Mouse (Mus musculus) liver, embryonic 12.5 days (tissue): ENCODE results near the gene Rhox2g. TPM values are rescaled to one million over a fixed set of nuclear protein-coding genes. Genes with fewer than 3 reads are reported as not detected.
"Not testable (repeated sequence)": the region's sequence is repeated elsewhere in the genome, so short reads cannot be mapped to it uniquely, and the experiment has no call there.

Experiments
- ATAC-seq: fragments of 200-750 bp; cut with Nextera tagmentation; 2 replicates; pipeline ENCODE4 v1.8.0; 2017; ENCODE audit warnings: moderate number of reproducible peaks, mild to moderate bottlenecking, moderate library complexity
- H3K27ac ChIP-seq: fragments of 300-500 bp; sonication (generic); 2 replicates; pipeline ENCODE4 v1.5.1; 2016; ENCODE audit warnings: mild to moderate bottlenecking
- H3K27me3 ChIP-seq: fragments of 300-500 bp; sonication (generic); replicated peaks from 2 replicates; pipeline ENCODE4 v1.6.1; 2016; ENCODE audit warnings: mild to moderate bottlenecking, moderate library complexity
- H3K36me3 ChIP-seq: fragments of 300-500 bp; sonication (generic); 2 replicates; pipeline ENCODE4 v1.6.1; 2016; ENCODE audit warnings: mild to moderate bottlenecking, moderate library complexity
- H3K4me1 ChIP-seq: fragments of 300-500 bp; sonication (generic); 2 replicates; pipeline ENCODE4 v1.6.1; 2016
- H3K4me2 ChIP-seq: fragments of 300-500 bp; sonication (generic); 2 replicates; pipeline ENCODE4 v1.6.1; 2016; ENCODE audit warnings: mild to moderate bottlenecking, moderate library complexity
- H3K4me3 ChIP-seq: fragments of 300-500 bp; sonication (generic); 2 replicates; pipeline ENCODE4 v1.5.1; 2016; ENCODE audit warnings: mild to moderate bottlenecking, moderate library complexity
- H3K9ac ChIP-seq: fragments of 300-500 bp; sonication (generic); 2 replicates; pipeline ENCODE4 v1.6.1; 2016; ENCODE audit warnings: mild to moderate bottlenecking, moderate library complexity
- H3K9me3 ChIP-seq: fragments of 300-500 bp; sonication (generic); replicated peaks from 2 replicates; pipeline ENCODE4 v1.6.1; 2016; ENCODE audit warnings: mild to moderate bottlenecking, moderate library complexity
- WGBS: fragments of 180-500 bp; shearing (Covaris S2); methylation state at CpG from one replicate; pipeline ENCODE4 v1.1.7; 2016; ENCODE audit not compliant: insufficient replicate concordance; 5-methylcytosine and 5-hydroxymethylcytosine counted together
- polyA plus RNA-seq: library from polyadenylated mRNA; unstranded; fragments of >200 nt; fragmentation: Nextera tagmentation; extraction: Ambion mirVana; gene quantifications from 2 replicates; pipeline ENCODE4 v1.2.1, GENCODE M21; 2016

Gene Rhox2g
- not detected in 2 replicates for polyA plus RNA-seq

- ATAC-seq, H3K4me3 ChIP-seq, H3K27me3 ChIP-seq, H3K9me3 ChIP-seq, H3K27ac ChIP-seq, H3K36me3 ChIP-seq, H3K4me1 ChIP-seq, H3K4me2 ChIP-seq, H3K9ac ChIP-seq: not testable (repeated sequence)
- WGBS, result 80% methylated on average over 6 of the region's 6 CpGs
Observed at GRCm38 (mm10) chrX:37643370-37643769, at the start of gene Rhox2g. Gene Rhox2g (minus strand): TSS chrX:37643470.

- ATAC-seq, result no peak
- H3K27me3 ChIP-seq, result no peaks in the 10 kb centered on the region
- H3K4me2 ChIP-seq, result no peak overlapping the region
- no peak overlapping the region for H3K4me3 ChIP-seq
- 57% methylated on average over 2 of the region's 2 CpGs for WGBS
- no peaks in the 10 kb centered on the region for H3K36me3 ChIP-seq
- H3K4me1 ChIP-seq, result no peaks in the 10 kb centered on the region
- no peak overlapping the region for H3K9ac ChIP-seq
- H3K27ac ChIP-seq, result no peak overlapping the region
- H3K9me3 ChIP-seq, result no peaks in the 10 kb centered on the region
Observed at GRCm38 (mm10) chrX:37692261-37692660, 49.0 kb upstream of the Rhox2g start.

- no peak for ATAC-seq
- Histone ChIP-seq H3K4me1 (no peaks in the 10 kb centered on the region), H3K27me3 (no peaks in the 10 kb centered on the region), H3K4me3 (no peak overlapping the region), H3K9me3 (0 out of 2 replicates have a peak, but pooled peaks cover 15% of the 10 kb centered on the region), H3K9ac (no peak overlapping the region), H3K4me2 (no peak overlapping the region), H3K36me3 (no peaks in the 10 kb centered on the region), H3K27ac (no peak overlapping the region)
- WGBS, result 75% methylated on average over 24 of the region's 24 CpGs
Observed at GRCm38 (mm10) chrX:37683031-37683715, 39.9 kb upstream of the Rhox2g start.

- not testable (repeated sequence) for H3K27me3 ChIP-seq, H3K36me3 ChIP-seq, H3K4me1 ChIP-seq, H3K9me3 ChIP-seq, ATAC-seq, H3K9ac ChIP-seq, H3K4me2 ChIP-seq, H3K4me3 ChIP-seq, H3K27ac ChIP-seq
- WGBS, result 74% methylated on average over 8 of the region's 8 CpGs
Observed at GRCm38 (mm10) chrX:37673177-37673576, 29.9 kb upstream of the Rhox2g start, which contains the start of gene Rhox2h. Gene Rhox2h (minus strand): TSS chrX:37673277.

GRCm38 (mm10) chrX:37668664-37669063 is 25.4 kb upstream of the Rhox2g start, which contains the start of gene Rhox3h:
Gene Rhox3h (minus strand): TSS chrX:37668764.
- not testable (repeated sequence) for H3K9ac ChIP-seq, H3K9me3 ChIP-seq, H3K4me1 ChIP-seq, H3K27ac ChIP-seq, H3K4me2 ChIP-seq, H3K4me3 ChIP-seq, H3K27me3 ChIP-seq, H3K36me3 ChIP-seq, ATAC-seq
- 89% methylated on average over 1 of the region's 3 CpGs for WGBS

- H3K4me2 ChIP-seq, H3K9ac ChIP-seq, H3K4me1 ChIP-seq, H3K27ac ChIP-seq, ATAC-seq, H3K27me3 ChIP-seq, H3K36me3 ChIP-seq, H3K9me3 ChIP-seq, H3K4me3 ChIP-seq: not testable (repeated sequence)
- 77% methylated on average over 15 of the region's 20 CpGs for whole genome bisulfite sequencing
Observed at GRCm38 (mm10) chrX:37651227-37651626, 8.0 kb upstream of the Rhox2g start, which contains the start of gene Rhox4g. Gene Rhox4g (minus strand): TSS chrX:37651327.

GRCm38 (mm10) chrX:37628512-37628911 is 14.8 kb downstream of the Rhox2g start, which contains the start of gene Rhox3g:
Gene Rhox3g (minus strand): TSS chrX:37628612.
- H3K4me3 ChIP-seq, H3K36me3 ChIP-seq, ATAC-seq, H3K27me3 ChIP-seq, H3K9me3 ChIP-seq, H3K9ac ChIP-seq, H3K27ac ChIP-seq, H3K4me2 ChIP-seq, H3K4me1 ChIP-seq: not testable (repeated sequence)
- WGBS, result 75% methylated on average over 2 of the region's 2 CpGs

GRCm38 (mm10) chrX:37607604-37608003 is 35.7 kb downstream of the Rhox2g start, which contains the start of gene Rhox4f:
Gene Rhox4f (minus strand): TSS chrX:37607704.
- H3K9me3 ChIP-seq, H3K27me3 ChIP-seq, H3K9ac ChIP-seq, ATAC-seq, H3K4me2 ChIP-seq, H3K4me1 ChIP-seq, H3K4me3 ChIP-seq, H3K27ac ChIP-seq, H3K36me3 ChIP-seq: not testable (repeated sequence)
- 80% methylated on average over 18 of the region's 19 CpGs for WGBS

Other genes starting within 250 kb of the Rhox2g start
- gene Rhox2b, start 231.4 kb downstream of the Rhox2g start, polyA plus RNA-seq, result not detected in 2 replicates
- gene Rhox4b, start 211.0 kb downstream of the Rhox2g start, polyA plus RNA-seq, result not detected in 2 replicates
- not detected in 2 replicates for gene Rhox2c, start 189.8 kb downstream of the Rhox2g start, polyA plus RNA-seq
- not detected in 2 replicates for gene Rhox3c, start 184.9 kb downstream of the Rhox2g start, polyA plus RNA-seq
- not detected in 2 replicates for gene Rhox4c, start 163.1 kb downstream of the Rhox2g start, polyA plus RNA-seq
- gene Rhox2d, start 150.0 kb downstream of the Rhox2g start, polyA plus RNA-seq, result not detected in 2 replicates
- gene Rhox4d, start 129.1 kb downstream of the Rhox2g start, polyA plus RNA-seq, result not detected in 2 replicates
- gene Rhox2e, start 113.0 kb downstream of the Rhox2g start, polyA plus RNA-seq, result not detected in 2 replicates
- not detected in 2 replicates for gene Rhox3e, start 101.5 kb downstream of the Rhox2g start, polyA plus RNA-seq
- gene Rhox4e, start 86.1 kb downstream of the Rhox2g start, polyA plus RNA-seq, result not detected in 2 replicates
- not detected in 2 replicates for gene Rhox2f, start 72.1 kb downstream of the Rhox2g start, polyA plus RNA-seq
- gene Rhox3f, start 62.5 kb downstream of the Rhox2g start, polyA plus RNA-seq, result not detected in 2 replicates
- gene Rhox4f, start 35.8 kb downstream of the Rhox2g start, polyA plus RNA-seq, result not detected in 2 replicates
- gene Rhox3g, start 14.9 kb downstream of the Rhox2g start, polyA plus RNA-seq, result not detected in 2 replicates
- gene Rhox4g, start 7.9 kb upstream of the Rhox2g start, polyA plus RNA-seq, result not detected in 2 replicates
- not detected in 2 replicates for gene Rhox3h, start 25.3 kb upstream of the Rhox2g start, polyA plus RNA-seq
- gene Rhox2h, start 29.8 kb upstream of the Rhox2g start, polyA plus RNA-seq, result not detected in 2 replicates
- 7.3 and 7.5 TPM in 2 replicates for gene Rhox5, start 161.4 kb upstream of the Rhox2g start, polyA plus RNA-seq
- not detected in 2 replicates for gene Rhox6, start 183.4 kb upstream of the Rhox2g start, polyA plus RNA-seq
- not detected in 2 replicates for gene Rhox7a, start 188.2 kb upstream of the Rhox2g start, polyA plus RNA-seq
- not detected in 2 replicates for gene Rhox8, start 235.5 kb upstream of the Rhox2g start, polyA plus RNA-seq